Mouse (Mus musculus) mesoderm, embryonic 11.5 days (tissue): ENCODE measurements around the gene Tcf15.

Source experiments
- DNase-seq: peaks from one replicate; pipeline ENCODE4 v3.0.0-alpha.2; 2012; ENCODE audit warnings: low read depth, low spot score

The Tcf15 gene

GRCm38 (mm10) chr2:152122896-152123295, 20.5 kb upstream of the Tcf15 start:
- no peak for DNase-seq

DNA sequence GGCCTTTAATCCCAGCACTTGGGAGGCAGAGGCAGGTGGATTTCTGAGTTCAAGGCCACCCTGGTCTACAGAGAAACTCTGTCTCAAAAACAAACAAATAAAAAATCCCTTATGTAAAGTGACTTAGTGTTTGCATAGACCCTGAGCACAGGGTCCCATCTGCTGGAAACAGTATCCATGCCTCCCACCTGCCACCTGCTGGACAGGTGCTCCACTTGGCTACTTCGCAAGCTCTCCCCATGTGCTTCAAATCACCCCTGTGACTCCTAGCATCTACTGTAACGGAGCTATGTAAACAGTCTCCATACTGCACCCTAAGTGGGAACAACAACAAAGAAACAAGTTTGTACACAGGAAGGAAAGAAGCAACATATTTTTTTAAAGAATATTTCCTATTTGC, 14.8 kb upstream of the Tcf15 start:
- DNase-seq = no peak

DNA sequence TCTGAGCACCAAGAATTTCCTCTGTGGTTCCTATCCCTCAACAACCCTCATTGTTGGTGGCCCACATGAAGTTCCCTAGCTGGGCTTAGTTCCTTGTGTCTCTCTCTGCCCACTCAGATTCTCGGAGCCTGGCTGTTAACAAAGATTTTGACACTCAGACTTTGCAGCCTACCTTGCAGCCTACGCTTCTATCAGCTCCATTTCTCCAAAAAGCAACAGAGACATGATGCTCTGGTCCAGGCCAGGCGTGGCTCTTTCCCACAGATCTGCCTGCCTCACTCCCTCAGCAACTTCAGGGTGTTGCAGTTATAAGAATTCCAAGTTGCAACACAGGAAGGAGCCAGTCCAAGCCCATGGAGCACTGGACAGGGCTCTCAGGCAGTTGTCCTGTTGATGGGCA, 13.6 kb upstream of the Tcf15 start:
- no peak for DNase-seq

GRCm38 (mm10) chr2:152132016-152132415, 11.3 kb upstream of the Tcf15 start:
- DNase-seq = peak; percentile 41

DNA sequence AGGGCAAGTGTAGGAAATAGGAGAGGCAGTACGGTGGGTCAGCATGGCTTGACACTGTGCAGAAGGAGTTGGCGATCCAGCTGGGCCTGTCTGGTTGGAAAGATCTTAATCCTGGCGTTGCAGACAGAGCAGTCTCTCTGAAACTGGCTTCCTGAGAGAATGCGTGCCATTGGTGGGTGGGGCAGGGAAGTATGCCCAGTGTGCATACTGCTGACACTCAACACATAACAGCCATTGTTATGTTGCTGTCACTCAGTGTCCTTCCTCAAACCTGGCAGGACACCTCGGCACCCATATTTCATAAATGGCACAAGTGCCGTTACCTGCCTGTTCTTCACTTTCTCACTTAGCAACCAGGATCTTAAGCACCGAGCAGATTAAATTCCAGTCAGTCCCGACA, 10.7 kb upstream of the Tcf15 start:
- no peak for DNase-seq

- DNase-seq = no peak
Observed at GRCm38 (mm10) chr2:152139191-152139987, 4.0 kb upstream of the Tcf15 start.

- DNase-seq = no peak
Observed at GRCm38 (mm10) chr2:152140941-152141340, 2.4 kb upstream of the Tcf15 start.

GRCm38 (mm10) chr2:152141491-152141890, 1.9 kb upstream of the Tcf15 start:
- no peak for DNase-seq

DNA sequence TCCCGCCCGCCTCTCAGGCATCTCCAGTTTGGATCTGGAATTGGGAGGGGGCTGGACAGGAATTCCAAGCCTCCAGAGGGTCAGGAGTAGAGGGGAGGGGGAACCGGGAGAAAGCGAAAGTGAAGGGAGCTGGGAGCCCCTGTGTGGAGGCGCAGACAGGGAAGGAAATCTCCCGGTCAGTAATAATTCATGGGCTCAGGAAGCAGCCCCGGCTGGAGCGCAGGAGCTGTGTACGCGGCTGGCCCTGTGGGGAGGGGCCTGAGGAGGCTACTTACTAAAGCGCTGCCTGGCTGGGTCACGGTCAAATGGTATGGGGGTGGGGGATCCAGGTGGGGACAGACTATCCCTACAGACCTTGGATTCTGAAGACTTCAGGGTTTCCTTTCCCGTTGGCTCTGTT, 1.3 kb upstream of the Tcf15 start:
- DNase-seq = peak; percentile 92

- DNase-seq = no peak
Observed at GRCm38 (mm10) chr2:152142571-152142970, 790 bp upstream of the Tcf15 start.

DNA sequence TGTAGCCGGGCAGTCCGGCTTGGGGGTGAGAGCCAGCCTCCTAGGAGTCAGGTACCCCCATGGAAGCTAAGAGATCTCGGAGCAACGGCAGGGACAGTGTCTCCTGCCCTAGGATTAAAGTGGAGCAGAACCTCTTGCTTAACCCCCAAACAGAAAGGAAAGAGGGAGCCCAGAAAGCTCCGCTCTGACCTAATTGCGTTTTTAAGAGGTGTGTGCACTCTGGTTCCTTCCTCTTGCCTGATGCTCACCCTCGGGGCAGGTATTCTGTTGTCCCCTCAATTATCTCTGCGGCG, 743 bp downstream of the Tcf15 start:
- DNase-seq = no peak

DNA sequence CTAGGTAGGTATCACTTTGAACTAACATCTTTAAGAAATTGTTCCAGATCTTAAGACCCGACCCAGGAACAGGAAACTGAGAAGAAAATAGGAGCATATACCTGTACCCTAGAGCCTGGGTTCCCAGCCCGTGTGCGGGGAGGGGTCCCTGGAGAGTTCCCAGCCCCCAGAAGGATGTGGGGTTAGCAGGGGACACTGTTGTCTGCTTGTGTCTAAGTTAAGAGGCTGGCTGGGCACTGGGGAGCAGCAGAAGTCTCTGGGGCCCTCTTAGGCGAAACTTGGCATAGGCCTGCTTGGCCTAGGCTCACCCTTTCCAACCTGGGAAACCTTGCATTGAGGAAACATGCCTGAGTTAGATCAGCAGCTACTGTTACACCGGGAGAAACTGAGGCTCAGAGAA, 1.1 kb downstream of the Tcf15 start:
- no peak for DNase-seq

- no peak for DNase-seq
Observed at GRCm38 (mm10) chr2:152145711-152146110, 2.4 kb downstream of the Tcf15 start.

- DNase-seq = no peak
Observed at GRCm38 (mm10) chr2:152147079-152147478, 3.7 kb downstream of the Tcf15 start.

DNA sequence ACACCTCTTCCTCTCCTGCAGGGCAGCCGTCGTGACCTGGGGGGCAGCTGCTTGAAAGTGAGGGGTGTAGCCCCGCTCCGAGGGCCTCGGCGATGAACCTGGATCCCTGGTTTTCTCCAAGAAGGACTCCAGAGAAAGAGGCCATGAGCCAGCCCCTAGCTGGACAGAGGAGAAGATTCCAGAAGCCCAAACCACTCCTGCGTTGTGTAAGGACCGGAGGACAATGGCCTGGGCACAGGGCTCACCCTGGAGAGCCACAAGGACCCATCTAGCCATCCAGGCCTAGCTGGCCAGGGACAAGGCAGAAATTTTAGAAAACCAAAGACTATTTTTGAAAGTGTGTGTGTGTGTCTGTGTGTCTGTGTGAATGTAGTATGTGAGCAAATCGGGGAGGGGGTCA, 5.3 kb downstream of the Tcf15 start:
- DNase-seq = no peak

DNA sequence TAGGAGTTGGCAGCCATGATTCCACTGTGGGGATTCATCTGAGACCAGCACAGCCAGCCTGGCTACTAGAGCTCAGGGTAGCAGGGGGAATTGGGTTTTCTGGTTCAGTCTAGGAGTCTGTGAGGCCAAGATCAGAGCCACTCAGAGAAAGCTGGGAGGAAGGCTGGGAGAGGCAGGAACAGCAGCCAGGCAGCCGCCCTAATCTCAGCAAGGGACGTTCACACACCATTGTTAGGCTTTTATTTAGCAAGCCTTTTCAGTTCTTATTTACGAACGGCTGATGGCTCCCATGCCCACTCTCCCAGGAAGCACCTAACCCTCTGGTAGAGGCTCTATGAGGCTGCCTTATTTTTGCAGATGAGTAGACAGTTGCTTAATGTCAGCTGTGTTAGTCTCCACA, 6.5 kb downstream of the Tcf15 start:
- DNase-seq = no peak

GRCm38 (mm10) chr2:152150373-152150772, 7.0 kb downstream of the Tcf15 start:
- no peak for DNase-seq

DNA sequence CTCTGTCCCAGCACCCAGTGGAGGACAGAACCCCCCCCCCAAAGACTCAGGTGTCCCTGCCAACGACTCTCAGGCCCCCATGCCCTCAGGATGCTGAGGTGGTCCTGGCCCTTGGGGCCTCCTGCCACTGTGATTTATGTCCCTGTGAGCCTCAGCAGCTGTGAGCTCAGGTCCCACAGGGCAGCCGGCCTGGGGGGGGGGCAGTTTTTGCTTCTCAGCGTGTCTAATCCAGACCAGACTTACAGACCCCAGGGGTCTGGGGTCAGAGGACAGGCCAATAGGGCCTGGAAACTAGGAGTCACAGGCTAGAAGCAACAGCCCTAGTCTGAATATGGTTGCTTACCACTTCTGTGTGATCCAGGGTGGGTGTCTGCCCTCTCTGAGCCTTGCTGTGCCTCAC, 10.0 kb downstream of the Tcf15 start:
- peak; percentile 61 for DNase-seq

DNA sequence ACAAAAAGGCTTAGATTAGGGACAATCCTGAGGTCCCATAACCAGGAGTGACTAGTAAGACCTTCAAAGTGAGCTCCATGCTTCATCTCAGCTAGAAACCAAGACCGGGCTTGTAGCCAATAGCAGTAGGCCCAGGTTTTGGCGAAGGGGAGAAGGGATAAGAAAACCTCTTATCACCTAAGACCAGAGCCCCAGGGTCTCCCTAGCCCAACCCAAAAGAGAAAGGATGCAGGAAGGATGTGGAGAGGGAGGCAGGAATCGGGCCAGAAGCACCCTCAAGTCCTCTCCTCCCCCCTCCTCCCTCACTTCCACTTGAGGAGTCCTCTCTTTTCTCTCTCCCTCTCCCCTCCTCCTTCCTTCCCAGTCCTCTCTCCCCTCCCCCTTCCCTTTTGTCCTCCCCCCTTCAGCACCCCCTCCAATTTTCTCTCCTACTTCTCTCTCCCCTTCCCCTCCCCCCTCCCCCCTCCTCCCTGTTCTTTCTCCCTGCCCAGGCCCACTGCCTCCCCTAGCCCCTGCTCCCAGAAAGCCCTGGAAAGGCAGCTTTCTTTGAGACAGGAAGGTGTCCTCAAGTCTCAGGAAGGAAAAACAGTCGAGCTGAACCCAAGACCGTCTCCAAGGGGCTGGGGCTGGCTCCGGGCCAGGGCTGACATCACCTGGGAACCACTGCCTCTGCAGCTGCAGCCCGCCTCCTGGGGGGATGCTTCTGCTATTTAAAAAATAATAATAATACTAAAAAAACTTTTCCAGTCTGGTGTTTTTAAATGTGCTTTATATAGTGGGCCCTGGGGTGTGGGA, 12.2 kb downstream of the Tcf15 start:
- no peak for DNase-seq

- DNase-seq = no peak
Observed at GRCm38 (mm10) chr2:152156471-152156870, 13.1 kb downstream of the Tcf15 start.

DNA sequence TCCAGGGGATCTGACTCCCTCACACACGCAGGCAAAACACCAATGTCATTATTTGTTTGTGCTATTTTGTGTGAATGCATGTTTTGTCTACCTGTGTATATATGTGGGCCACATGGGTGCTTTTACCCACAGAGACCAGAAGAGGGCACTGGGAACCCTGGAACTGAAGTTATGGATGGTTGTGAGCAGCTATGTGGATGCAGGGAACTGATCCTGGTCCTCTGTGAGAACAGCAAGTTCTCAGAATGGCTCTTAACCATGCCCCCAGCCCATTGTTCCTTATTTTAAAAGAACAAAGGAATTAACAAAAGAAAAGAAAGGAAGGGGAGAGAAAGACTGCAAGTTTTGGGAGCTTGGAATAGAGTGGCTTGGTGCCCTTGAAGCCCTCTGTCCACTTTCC, 16.1 kb downstream of the Tcf15 start:
- DNase-seq = no peak

DNA sequence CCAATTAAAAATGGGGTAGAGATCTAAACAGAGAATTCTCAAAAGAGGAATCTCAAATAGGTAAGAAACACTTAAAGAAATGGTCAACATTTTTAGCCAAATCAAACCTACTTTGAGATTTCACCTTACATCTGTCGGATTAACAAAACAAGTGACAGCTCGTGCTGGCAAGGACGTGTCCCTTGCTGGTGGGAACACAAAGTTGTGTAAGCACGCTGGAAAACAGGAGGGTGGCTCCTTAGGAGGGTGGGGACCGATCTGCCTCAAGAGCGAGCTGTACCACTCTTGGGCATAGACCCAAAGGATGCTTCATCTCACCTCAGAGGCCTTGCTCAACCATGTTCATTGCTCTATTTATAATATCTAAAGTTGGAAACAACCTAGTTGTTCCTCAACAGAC, 22.9 kb downstream of the Tcf15 start:
- DNase-seq = no peak

DNA sequence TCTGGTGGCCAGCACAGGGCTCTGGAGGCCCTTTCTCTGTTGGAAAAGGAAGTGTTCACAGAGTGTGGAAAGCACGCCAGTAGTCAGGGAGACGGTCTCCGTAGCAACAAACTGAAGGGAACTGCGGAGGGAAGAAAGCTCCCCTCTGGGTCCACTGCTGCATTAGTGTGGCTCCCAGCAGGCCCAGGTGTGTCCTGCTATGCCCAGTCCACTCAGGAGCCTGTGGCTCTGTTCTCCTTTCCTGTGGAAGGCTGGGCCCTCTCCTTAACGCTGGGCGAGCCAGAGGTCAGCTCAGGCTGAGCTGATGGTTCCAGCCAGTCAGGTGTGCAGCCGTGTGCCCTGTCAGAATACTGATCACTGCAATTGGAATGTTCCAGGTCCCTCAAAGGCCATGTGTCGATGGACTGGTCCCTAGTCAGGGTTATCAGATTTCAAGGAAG, 24.5 kb downstream of the Tcf15 start:
- peak; percentile 25 for DNase-seq
